Mouse (Mus musculus) forebrain, embryonic 15.5 days (tissue): ENCODE results near the gene Ppp2r2c. TPM values are rescaled to one million over a fixed set of nuclear protein-coding genes. Genes with fewer than 3 reads are reported as not detected.

Source experiments
- ATAC-seq: fragments of 200-750 bp; cut with Nextera tagmentation; replicated peaks from 2 replicates; pipeline ENCODE4 v1.8.0; 2017; ENCODE audit warnings: mild to moderate bottlenecking, moderate TSS enrichment, moderate library complexity
- H3K27ac ChIP-seq: fragments of 300-500 bp; sonication (generic); replicated peaks from 2 replicates; pipeline ENCODE4 v1.5.1; 2015; ENCODE audit warnings: mild to moderate bottlenecking, inconsistent platforms
- H3K27me3 ChIP-seq: fragments of 300-500 bp; sonication (generic); 2 replicates; pipeline ENCODE4 v1.6.1; 2015; ENCODE audit warnings: inconsistent platforms
- H3K36me3 ChIP-seq: fragments of 300-500 bp; sonication (generic); 2 replicates; pipeline ENCODE4 v1.6.1; 2015; ENCODE audit warnings: mild to moderate bottlenecking, inconsistent platforms
- H3K4me1 ChIP-seq: fragments of 300-500 bp; sonication (generic); 2 replicates; pipeline ENCODE4 v1.6.1; 2015; ENCODE audit warnings: inconsistent platforms
- H3K4me2 ChIP-seq: fragments of 300-500 bp; sonication (generic); replicated peaks from 2 replicates; pipeline ENCODE4 v1.6.1; 2015; ENCODE audit warnings: mild to moderate bottlenecking, inconsistent platforms
- H3K4me3 ChIP-seq: fragments of 300-500 bp; sonication (generic); 2 replicates; pipeline ENCODE4 v1.5.1; 2015; ENCODE audit warnings: mild to moderate bottlenecking, inconsistent platforms
- H3K9ac ChIP-seq: fragments of 300-500 bp; sonication (generic); replicated peaks from 2 replicates; pipeline ENCODE4 v1.6.1; 2015; ENCODE audit warnings: mild to moderate bottlenecking, inconsistent platforms
- H3K9me3 ChIP-seq: fragments of 300-500 bp; sonication (generic); 2 replicates; pipeline ENCODE4 v1.6.1; 2016; ENCODE audit warnings: inconsistent platforms
- WGBS: fragments of 180-500 bp; shearing (Covaris S2); methylation state at CpG from one replicate; pipeline ENCODE4 v1.1.7; 2015; ENCODE audit warnings: mixed read lengths; 5-methylcytosine and 5-hydroxymethylcytosine counted together
- polyA plus RNA-seq: library from polyadenylated mRNA; unstranded; fragments of >200 nt; fragmentation: Nextera tagmentation; extraction: Ambion mirVana; gene quantifications from 2 replicates; pipeline ENCODE4 v1.2.1, GENCODE M21; 2015

Gene Ppp2r2c
- polyA plus RNA-seq, 1 experiment from 2014 or later = 33.2 TPM

DNA sequence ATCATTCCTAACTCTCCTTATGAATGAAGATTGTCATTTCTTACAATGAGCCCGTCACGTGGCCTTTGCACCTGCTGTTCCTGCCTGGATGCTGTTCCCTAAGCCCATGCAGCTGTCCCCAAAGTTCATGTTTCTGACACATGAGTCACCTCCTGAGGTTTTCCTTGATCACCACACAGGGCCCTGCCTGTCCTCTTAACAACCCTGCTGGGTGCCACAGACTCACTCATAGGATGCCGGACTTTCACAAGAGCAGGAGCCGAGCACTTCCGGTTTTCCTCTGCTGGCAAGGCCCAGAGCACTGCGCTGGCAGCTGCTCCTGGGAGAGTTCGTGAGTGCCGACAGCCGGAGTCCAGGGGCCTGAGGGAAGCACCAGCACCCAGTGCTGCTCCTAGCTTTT, 132.7 kb downstream of the Ppp2r2c start:
- no peak overlapping the region for H3K4me2 ChIP-seq

DNA sequence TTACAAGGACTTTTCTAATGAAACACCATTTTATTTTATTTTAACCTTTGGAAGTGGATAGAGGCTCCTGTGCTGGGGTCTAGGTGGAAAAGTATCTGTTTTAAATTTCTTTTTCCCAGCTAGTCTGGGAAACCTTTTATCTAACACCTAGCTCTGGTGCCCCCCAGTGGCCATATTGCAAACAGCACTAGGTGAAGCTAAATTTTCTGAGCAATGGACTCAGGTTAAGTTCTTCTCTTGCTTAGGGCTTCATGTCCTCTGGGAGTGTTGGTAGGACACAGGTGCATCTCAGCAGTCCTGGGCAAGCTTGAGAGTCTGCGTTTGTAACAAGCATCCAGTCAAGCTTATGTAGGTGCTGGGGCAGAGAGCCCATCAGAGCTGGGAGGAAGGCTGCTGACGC, 133.7 kb downstream of the Ppp2r2c start:
- H3K4me1 ChIP-seq = no peaks in the 10 kb centered on the region
- no peak for ATAC-seq
- 47% methylated on average over 2 of the region's 2 CpGs for WGBS
- H3K36me3 ChIP-seq = no peaks in the 10 kb centered on the region
- no peaks in the 10 kb centered on the region for H3K27me3 ChIP-seq
- no peak overlapping the region for H3K4me3 ChIP-seq
- no peaks in the 10 kb centered on the region for H3K9me3 ChIP-seq
- no peak overlapping the region for H3K9ac ChIP-seq
- H3K4me2 ChIP-seq = no peak overlapping the region
- H3K27ac ChIP-seq = no peak overlapping the region

More for the DNA sequence above, 132.7 kb downstream of the Ppp2r2c start:
- H3K9me3 ChIP-seq = no peaks in the 10 kb centered on the region
- H3K4me1 ChIP-seq = no peaks in the 10 kb centered on the region
- no peak for ATAC-seq
- no peak overlapping the region for H3K4me3 ChIP-seq
- H3K27ac ChIP-seq = no peak overlapping the region
- H3K36me3 ChIP-seq = no peaks in the 10 kb centered on the region
- H3K9ac ChIP-seq = no peak overlapping the region
- no peaks in the 10 kb centered on the region for H3K27me3 ChIP-seq
- 85% methylated on average over 9 of the region's 9 CpGs for WGBS

Other genes starting within 250 kb of the Ppp2r2c start
- gene D5Ertd579e, start 172.5 kb upstream of the Ppp2r2c start, polyA plus RNA-seq = 34.5 and 35.1 TPM in 2 replicates
- gene Bloc1s4, start 119.9 kb upstream of the Ppp2r2c start, polyA plus RNA-seq = 30.4 and 32.6 TPM in 2 replicates
- gene Mrfap1, start 71.7 kb upstream of the Ppp2r2c start, polyA plus RNA-seq = 350 and 358 TPM in 2 replicates
- gene Man2b2, start 37.9 kb upstream of the Ppp2r2c start, polyA plus RNA-seq = 6.9 and 7.1 TPM in 2 replicates
- gene Wfs1, start 120.7 kb downstream of the Ppp2r2c start, polyA plus RNA-seq = 5.3 and 6.1 TPM in 2 replicates
- 2.3 and 2.6 TPM in 2 replicates for gene Gm1043, start 216.9 kb downstream of the Ppp2r2c start, polyA plus RNA-seq